Mouse (Mus musculus) midbrain, embryonic 14.5 days (tissue): ENCODE results near the gene 7530416G11Rik. TPM values are rescaled to one million over a fixed set of nuclear protein-coding genes. Genes with fewer than 3 reads are reported as not detected.

ENCODE experiments used
- ATAC-seq: fragments of 200-750 bp; cut with Nextera tagmentation; 2 replicates; pipeline ENCODE4 v1.8.0; 2017; ENCODE audit warnings: moderate number of reproducible peaks, moderate library complexity; ENCODE audit not compliant: low FRiP score, low TSS enrichment
- DNase-seq: peaks from one replicate; pipeline ENCODE4 v3.0.0-alpha.2; 2015
- H3K27ac ChIP-seq: fragments of 300-500 bp; sonication (generic); replicated peaks from 2 replicates; pipeline ENCODE4 v1.5.1; 2014; ENCODE audit warnings: mild to moderate bottlenecking, low read depth, low read length, moderate library complexity
- H3K27me3 ChIP-seq: fragments of 300-500 bp; sonication (generic); 2 replicates; pipeline ENCODE4 v1.6.1; 2014; ENCODE audit warnings: low read length, control low read depth, mixed read lengths; ENCODE audit not compliant: control insufficient read depth, insufficient read depth
- H3K36me3 ChIP-seq: fragments of 300-500 bp; sonication (generic); 2 replicates; pipeline ENCODE4 v1.6.1; 2014; ENCODE audit warnings: low read length, control low read depth; ENCODE audit not compliant: control insufficient read depth, insufficient read depth
- H3K4me1 ChIP-seq: fragments of 300-500 bp; sonication (generic); 2 replicates; pipeline ENCODE4 v1.6.1; 2014; ENCODE audit warnings: mild to moderate bottlenecking, antibody characterized with exemption, low read length, control low read depth; ENCODE audit not compliant: control insufficient read depth, insufficient read depth
- H3K4me2 ChIP-seq: fragments of 300-500 bp; sonication (generic); 2 replicates; pipeline ENCODE4 v1.6.1; 2014; ENCODE audit warnings: mild to moderate bottlenecking, low read length, moderate library complexity
- H3K4me3 ChIP-seq: fragments of 300-500 bp; sonication (generic); replicated peaks from 2 replicates; pipeline ENCODE4 v1.5.1; 2014; ENCODE audit warnings: low read depth, low read length
- H3K9ac ChIP-seq: fragments of 300-500 bp; sonication (generic); replicated peaks from 2 replicates; pipeline ENCODE4 v1.6.1; 2014; ENCODE audit warnings: mild to moderate bottlenecking, low read length, moderate library complexity
- H3K9me3 ChIP-seq: fragments of 300-500 bp; sonication (generic); 2 replicates; pipeline ENCODE4 v1.6.1; 2016; ENCODE audit warnings: low read length, control low read depth, mixed read lengths; ENCODE audit not compliant: control insufficient read depth
- WGBS: fragments of 180-500 bp; shearing (Covaris S2); extraction: QIAGEN DNeasy Blood & Tissue Kit; methylation state at CpG from one replicate; pipeline ENCODE4 v1.1.7; 2014; 5-methylcytosine and 5-hydroxymethylcytosine counted together
- polyA plus RNA-seq: library from polyadenylated mRNA; unstranded; fragments of >200 nt; fragmentation: Nextera tagmentation; extraction: Ambion mirVana; gene quantifications from 2 replicates; pipeline ENCODE4 v1.2.1, GENCODE M21; 2014

Gene 7530416G11Rik
- polyA plus RNA-seq, 1 experiment from 2014 or later, result not detected

GRCm38 (mm10) chr15:85469401-85469800 lies 33.6 kb downstream of the 7530416G11Rik start:
- WGBS, result 86% methylated on average over 6 of the region's 6 CpGs

GRCm38 (mm10) chr15:85466456-85467067 lies 36.5 kb downstream of the 7530416G11Rik start:
- no peak overlapping the region for H3K9ac ChIP-seq
- no peak overlapping the region for H3K4me2 ChIP-seq
- 63% methylated on average over 5 of the region's 5 CpGs for WGBS
- ATAC-seq (no peak), DNase-seq (no peak)
- no peaks in the 10 kb centered on the region for H3K9me3 ChIP-seq
- H3K27ac ChIP-seq, result peak overlapping the region; percentile 34; the same call in 1 of the 2 replicates
- H3K27me3 ChIP-seq, result no peaks in the 10 kb centered on the region
- H3K4me1 ChIP-seq, result peaks cover 47% of the 10 kb centered on the region
- H3K4me3 ChIP-seq, result no peak overlapping the region
- H3K36me3 ChIP-seq, result peaks cover 52% of the 10 kb centered on the region

More at GRCm38 (mm10) chr15:85469401-85469800, 33.6 kb downstream of the 7530416G11Rik start:
- H3K4me1 ChIP-seq, result peaks cover 22% of the 10 kb centered on the region
- ATAC-seq (no peak), DNase-seq (no peak)
- no peak overlapping the region for H3K4me3 ChIP-seq
- no peak overlapping the region for H3K27ac ChIP-seq
- H3K9me3 ChIP-seq, result no peaks in the 10 kb centered on the region
- H3K4me2 ChIP-seq, result no peak overlapping the region
- H3K27me3 ChIP-seq, result no peaks in the 10 kb centered on the region
- H3K9ac ChIP-seq, result no peak overlapping the region
- peaks cover 43% of the 10 kb centered on the region for H3K36me3 ChIP-seq

- no peaks in the 10 kb centered on the region for H3K27me3 ChIP-seq
- DNase-seq (peak; percentile 31), ATAC-seq (no peak)
- H3K9ac ChIP-seq, result no peak overlapping the region
- H3K4me3 ChIP-seq, result no peak overlapping the region
- peak overlapping the region; percentile 43 for H3K27ac ChIP-seq
- peaks cover 62% of the 10 kb centered on the region for H3K4me1 ChIP-seq
- no peaks in the 10 kb centered on the region for H3K9me3 ChIP-seq
- 30% methylated on average over 10 of the region's 10 CpGs for WGBS
- H3K4me2 ChIP-seq, result no peak overlapping the region
- peaks cover 46% of the 10 kb centered on the region for H3K36me3 ChIP-seq
Measured at GRCm38 (mm10) chr15:85464823-85465565, 38.0 kb downstream of the 7530416G11Rik start.

- Histone ChIP-seq H3K9ac (no peak overlapping the region; the same call in 1 of the 2 replicates), H3K4me2 (no peak overlapping the region), H3K27me3 (no peaks in the 10 kb centered on the region), H3K4me3 (no peak overlapping the region), H3K9me3 (no peaks in the 10 kb centered on the region), H3K36me3 (peaks cover 42% of the 10 kb centered on the region), H3K4me1 (peaks cover 70% of the 10 kb centered on the region), H3K27ac (peak overlapping the region; percentile 43)
- 2% methylated on average over 5 of the region's 5 CpGs for WGBS
- ATAC-seq, result peak; percentile 64
- DNase-seq, result peak; percentile 77
Measured at GRCm38 (mm10) chr15:85464190-85464589, 38.8 kb downstream of the 7530416G11Rik start.

- ATAC-seq (no peak), DNase-seq (no peak)
Measured at GRCm38 (mm10) chr15:85463027-85463790, 39.8 kb downstream of the 7530416G11Rik start.

GRCm38 (mm10) chr15:85462138-85462537 lies 40.9 kb downstream of the 7530416G11Rik start:
- Histone ChIP-seq H3K4me1 (peaks cover 90% of the 10 kb centered on the region), H3K36me3 (peaks cover 32% of the 10 kb centered on the region), H3K4me3 (no peak overlapping the region), H3K9me3 (no peaks in the 10 kb centered on the region), H3K9ac (no peak overlapping the region), H3K27me3 (no peaks in the 10 kb centered on the region), H3K4me2 (no peak overlapping the region), H3K27ac (peak overlapping the region; percentile 77)
- ATAC-seq, result no peak
- DNase-seq, result no peak
- 33% methylated on average over 4 of the region's 4 CpGs for WGBS

More at GRCm38 (mm10) chr15:85463027-85463790, 39.8 kb downstream of the 7530416G11Rik start:
- H3K4me3 ChIP-seq, result no peak overlapping the region
- H3K27me3 ChIP-seq, result no peaks in the 10 kb centered on the region
- H3K9me3 ChIP-seq, result no peaks in the 10 kb centered on the region
- no peak overlapping the region for H3K9ac ChIP-seq
- peak overlapping the region; percentile 77 for H3K27ac ChIP-seq
- peaks cover 35% of the 10 kb centered on the region for H3K36me3 ChIP-seq
- H3K4me1 ChIP-seq, result peaks cover 80% of the 10 kb centered on the region
- H3K4me2 ChIP-seq, result 0 out of 2 replicates have a peak overlapping the region, but pooled peaks have one; percentile 3
- 16% methylated on average over 13 of the region's 13 CpGs for WGBS

GRCm38 (mm10) chr15:85461541-85461940 lies 41.5 kb downstream of the 7530416G11Rik start:
- Histone ChIP-seq H3K27me3 (no peaks in the 10 kb centered on the region), H3K36me3 (peaks cover 26% of the 10 kb centered on the region), H3K9me3 (no peaks in the 10 kb centered on the region), H3K9ac (0 out of 2 replicates have a peak overlapping the region, but pooled peaks have one; percentile 7), H3K4me3 (no peak overlapping the region), H3K4me1 (peaks cover 92% of the 10 kb centered on the region), H3K27ac (peak overlapping the region; percentile 77), H3K4me2 (no peak overlapping the region)
- 4% methylated on average over 4 of the region's 4 CpGs for WGBS
- DNase-seq (peak; percentile 83), ATAC-seq (peak; percentile 53)

GRCm38 (mm10) chr15:85458631-85459082 lies 44.4 kb downstream of the 7530416G11Rik start:
- Histone ChIP-seq H3K4me2 (no peak overlapping the region), H3K27me3 (peaks cover 3% of the 10 kb centered on the region; the same call in 1 of the 2 replicates), H3K9me3 (no peaks in the 10 kb centered on the region), H3K36me3 (peaks cover 19% of the 10 kb centered on the region), H3K27ac (peak overlapping the region; percentile 65), H3K9ac (no peak overlapping the region), H3K4me3 (no peak overlapping the region), H3K4me1 (peaks cover 83% of the 10 kb centered on the region)
- WGBS, result 0% methylated on average over 4 of the region's 4 CpGs
- peak; percentile 65 for ATAC-seq
- peak; percentile 77 for DNase-seq
